Mouse (Mus musculus) embryonic facial prominence, embryonic 10.5 days (tissue): ENCODE measurements around the gene C4b. TPM values are rescaled to one million over a fixed set of nuclear protein-coding genes. Genes with fewer than 3 reads are reported as not detected.
"Not testable (repeated sequence)": the region's sequence is repeated elsewhere in the genome, so short reads cannot be mapped to it uniquely, and the experiment has no call there.

Experiments
- DNase-seq: peaks from one replicate; pipeline ENCODE4 v3.0.0-alpha.2; 2017; ENCODE audit warnings: low spot score
- H3K27ac ChIP-seq: fragments of 300-500 bp; sonication (generic); replicated peaks from 2 replicates; pipeline ENCODE4 v1.5.1; 2016; ENCODE audit warnings: mild to moderate bottlenecking
- H3K27me3 ChIP-seq: fragments of 300-500 bp; sonication (generic); replicated peaks from 2 replicates; pipeline ENCODE4 v1.6.1; 2016; ENCODE audit warnings: low read depth, mild to moderate bottlenecking; ENCODE audit not compliant: poor library complexity, severe bottlenecking
- H3K36me3 ChIP-seq: fragments of 300-500 bp; sonication (generic); replicated peaks from 2 replicates; pipeline ENCODE4 v1.6.1; 2016; ENCODE audit warnings: mild to moderate bottlenecking, moderate library complexity
- H3K4me1 ChIP-seq: fragments of 300-500 bp; sonication (generic); 2 replicates; pipeline ENCODE4 v1.6.1; 2016
- H3K4me3 ChIP-seq: fragments of 300-500 bp; sonication (generic); 2 replicates; pipeline ENCODE4 v1.5.1; 2016; ENCODE audit warnings: mild to moderate bottlenecking, moderate library complexity
- H3K9me3 ChIP-seq: fragments of 300-500 bp; sonication (generic); 2 replicates; pipeline ENCODE4 v1.6.1; 2016; ENCODE audit warnings: mild to moderate bottlenecking
- WGBS: fragments of 180-500 bp; shearing (Covaris S2); methylation state at CpG from one replicate; pipeline ENCODE4 v1.1.7; 2016; 5-methylcytosine and 5-hydroxymethylcytosine counted together
- polyA plus RNA-seq: library from polyadenylated mRNA; unstranded; fragments of >200 nt; fragmentation: Nextera tagmentation; extraction: Ambion mirVana; gene quantifications from 2 replicates; pipeline ENCODE4 v1.2.1, GENCODE M21; 2016

The C4b gene
- polyA plus RNA-seq, 1 experiment from 2014 or later: not detected

DNA sequence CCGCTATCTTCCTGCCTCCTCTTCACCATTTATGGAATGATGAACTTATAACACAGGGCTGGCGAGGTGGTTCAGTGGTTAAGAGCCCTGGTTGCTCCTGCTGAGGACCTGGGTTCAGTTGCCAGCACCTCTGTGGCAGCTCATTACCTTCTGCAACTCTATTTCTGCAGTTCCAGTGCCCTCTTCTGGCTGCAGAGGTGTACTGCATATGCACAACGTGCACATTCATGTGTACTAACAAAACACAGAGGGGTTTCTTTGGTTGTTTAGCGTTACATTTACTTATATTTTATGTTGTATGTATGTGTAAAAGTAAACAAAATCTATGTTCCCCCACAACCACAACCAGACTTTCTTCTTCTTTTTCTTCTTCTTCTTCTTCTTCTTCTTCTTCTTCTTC, 20.6 kb downstream of the C4b start:
- H3K4me1 ChIP-seq: no peaks in the 10 kb centered on the region
- DNase-seq: no peak
- no peak overlapping the region for H3K4me3 ChIP-seq
- H3K36me3 ChIP-seq: no peaks in the 10 kb centered on the region
- H3K27me3 ChIP-seq: no peaks in the 10 kb centered on the region
- H3K27ac ChIP-seq: no peak overlapping the region
- 76% methylated on average over 4 of the region's 4 CpGs for WGBS
- peaks cover 6% of the 10 kb centered on the region; the same call in 1 of the 2 replicates for H3K9me3 ChIP-seq

DNA sequence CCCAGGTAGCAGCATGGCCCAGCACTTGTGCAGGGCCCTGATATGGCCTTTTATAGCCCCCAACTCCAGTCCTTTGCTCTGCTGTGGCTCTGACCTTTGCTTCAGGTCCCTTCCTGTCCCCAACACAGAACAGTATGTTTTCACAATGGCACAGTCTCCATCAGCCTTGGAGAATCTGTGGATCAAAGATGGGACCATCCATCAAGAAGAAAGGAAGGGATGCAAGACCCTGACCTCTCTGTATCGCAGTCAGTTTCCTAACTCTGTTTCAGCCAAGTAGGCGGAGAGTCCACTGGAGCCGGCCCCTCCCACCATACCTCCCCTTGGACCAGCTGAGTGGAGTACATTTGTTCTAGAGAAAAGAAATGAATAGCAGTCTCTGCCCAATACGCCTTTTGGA, 21.4 kb downstream of the C4b start:
- H3K4me3 ChIP-seq, H3K27me3 ChIP-seq, H3K36me3 ChIP-seq, H3K9me3 ChIP-seq, H3K4me1 ChIP-seq, H3K27ac ChIP-seq, DNase-seq: not testable (repeated sequence)
- 90% methylated on average over 4 of the region's 4 CpGs for WGBS

DNA sequence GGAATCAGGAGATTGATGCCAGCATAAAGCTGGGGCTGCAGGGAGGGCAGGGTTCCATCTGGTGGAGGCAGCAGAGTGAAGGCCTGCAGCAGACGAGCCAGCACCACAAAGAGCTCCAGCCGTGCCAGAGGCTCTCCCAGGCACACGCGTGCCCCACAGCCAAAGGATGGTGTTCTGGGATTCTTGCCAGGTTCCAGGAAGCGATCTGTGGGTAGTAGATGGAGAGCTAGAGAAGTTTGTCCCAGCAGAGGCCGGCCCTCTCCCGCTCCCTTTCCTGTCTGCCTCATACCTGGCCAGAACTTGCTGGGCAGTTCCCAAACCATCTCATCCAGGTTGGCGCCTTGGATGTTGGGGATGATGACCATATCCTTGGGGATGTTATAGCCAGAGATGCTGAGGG, 23.8 kb downstream of the C4b start:
- H3K4me3 ChIP-seq, DNase-seq, H3K27me3 ChIP-seq, H3K4me1 ChIP-seq, H3K9me3 ChIP-seq, H3K36me3 ChIP-seq, H3K27ac ChIP-seq: not testable (repeated sequence)
- 91% methylated on average over 8 of the region's 8 CpGs for WGBS

DNA sequence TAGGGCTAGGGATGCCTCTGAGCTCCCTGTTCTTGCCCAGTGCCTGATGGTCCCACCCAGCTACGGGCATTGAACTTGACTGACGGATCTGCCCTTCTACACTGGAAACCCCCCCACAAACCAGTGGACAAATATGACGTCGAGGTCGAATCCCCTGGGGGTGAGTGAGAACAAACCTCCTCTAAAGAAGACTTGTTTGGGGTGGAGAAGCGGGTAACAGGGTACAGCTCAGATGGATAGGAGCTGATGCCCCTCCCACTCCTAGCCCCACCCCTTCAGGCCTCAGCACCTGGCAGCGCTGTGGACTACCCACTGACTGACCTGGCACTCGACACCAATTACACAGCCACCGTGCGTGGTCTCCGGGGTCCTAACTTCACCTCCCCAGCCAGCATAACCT, 26.3 kb downstream of the C4b start:
- 85% methylated on average over 11 of the region's 11 CpGs for WGBS
- Histone ChIP-seq H3K4me3 (no peak overlapping the region), H3K4me1 (no peaks in the 10 kb centered on the region), H3K36me3 (no peaks in the 10 kb centered on the region), H3K9me3 (no peaks in the 10 kb centered on the region), H3K27ac (no peak overlapping the region), H3K27me3 (no peaks in the 10 kb centered on the region)
- no peak for DNase-seq

DNA sequence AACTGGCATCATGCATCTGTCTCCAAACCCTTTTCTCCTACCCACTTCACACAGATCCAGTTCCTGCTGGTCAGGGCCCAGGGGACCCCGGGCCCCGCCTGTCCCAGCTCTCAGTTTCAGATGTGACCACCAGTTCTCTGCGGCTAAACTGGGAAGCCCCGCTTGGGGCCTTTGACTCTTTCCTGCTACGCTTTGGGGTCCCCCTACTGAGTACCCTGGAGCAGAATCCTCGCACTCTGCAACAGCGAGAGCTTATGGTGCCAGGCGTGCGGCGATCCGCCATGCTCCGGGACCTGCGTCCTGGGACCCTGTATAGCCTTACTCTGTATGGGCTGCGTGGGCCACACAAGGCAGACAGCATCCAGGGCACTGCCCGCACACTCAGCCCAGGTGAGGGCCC, 27.4 kb downstream of the C4b start:
- Histone ChIP-seq H3K27me3 (no peaks in the 10 kb centered on the region), H3K36me3 (no peaks in the 10 kb centered on the region), H3K9me3 (no peaks in the 10 kb centered on the region), H3K27ac (no peak overlapping the region), H3K4me1 (no peaks in the 10 kb centered on the region), H3K4me3 (no peak overlapping the region)
- no peak for DNase-seq
- 89% methylated on average over 15 of the region's 15 CpGs for WGBS

DNA sequence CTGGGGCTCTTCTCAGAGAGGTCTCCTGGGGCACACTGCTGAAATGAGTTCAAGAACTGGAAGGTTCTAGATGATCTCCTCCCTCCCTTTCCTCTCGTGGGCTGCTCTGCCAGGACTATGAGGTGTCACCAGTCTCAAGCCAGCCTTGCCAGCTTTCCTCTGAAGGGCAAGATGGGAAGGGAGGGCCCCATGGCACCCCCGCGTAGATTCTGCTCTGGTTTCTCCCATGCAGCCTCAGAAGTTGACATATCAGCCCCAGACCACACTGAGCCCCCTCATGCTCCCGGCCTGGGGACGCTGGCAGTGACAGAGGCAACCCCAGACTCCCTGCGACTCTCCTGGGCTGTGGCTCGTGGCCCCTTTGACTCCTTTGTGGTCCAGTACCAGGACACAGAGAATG, 28.2 kb downstream of the C4b start:
- H3K9me3 ChIP-seq: not testable (repeated sequence)
- WGBS: 78% methylated on average over 7 of the region's 7 CpGs

DNA sequence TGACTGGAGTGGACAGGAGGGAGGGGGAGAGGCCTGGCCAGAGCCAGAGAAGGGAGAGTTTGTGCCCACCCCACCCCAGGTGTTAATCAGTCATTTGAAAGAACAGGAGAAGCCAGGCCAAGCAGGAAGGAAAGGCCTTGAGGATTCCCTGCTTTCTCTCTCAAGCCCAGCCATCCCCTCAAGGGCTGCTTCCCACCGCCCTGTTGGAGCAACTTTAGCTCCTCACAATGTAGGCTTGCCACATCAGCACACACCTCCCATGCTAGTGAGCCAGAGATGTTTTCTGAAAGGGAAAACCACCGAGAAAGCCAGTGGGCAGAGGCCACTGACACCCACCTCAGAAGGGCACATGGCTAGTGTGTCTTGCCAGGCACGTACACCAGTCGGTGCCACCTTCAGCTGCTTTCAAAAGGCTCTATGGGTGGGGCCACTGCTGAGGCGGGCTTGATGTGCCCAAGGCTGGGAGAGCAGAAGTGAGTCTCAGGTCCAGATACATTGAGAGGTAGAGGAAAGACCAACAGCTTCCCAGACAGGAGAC, 28.7 kb downstream of the C4b start:
- H3K4me3 ChIP-seq, H3K4me1 ChIP-seq, H3K9me3 ChIP-seq, H3K36me3 ChIP-seq, H3K27ac ChIP-seq, DNase-seq, H3K27me3 ChIP-seq: not testable (repeated sequence)
- WGBS: 85% methylated on average over 5 of the region's 5 CpGs

More for the DNA sequence above, 28.2 kb downstream of the C4b start:
- not testable (repeated sequence) for H3K4me1 ChIP-seq, H3K27me3 ChIP-seq, H3K36me3 ChIP-seq, H3K4me3 ChIP-seq, H3K27ac ChIP-seq, DNase-seq

DNA sequence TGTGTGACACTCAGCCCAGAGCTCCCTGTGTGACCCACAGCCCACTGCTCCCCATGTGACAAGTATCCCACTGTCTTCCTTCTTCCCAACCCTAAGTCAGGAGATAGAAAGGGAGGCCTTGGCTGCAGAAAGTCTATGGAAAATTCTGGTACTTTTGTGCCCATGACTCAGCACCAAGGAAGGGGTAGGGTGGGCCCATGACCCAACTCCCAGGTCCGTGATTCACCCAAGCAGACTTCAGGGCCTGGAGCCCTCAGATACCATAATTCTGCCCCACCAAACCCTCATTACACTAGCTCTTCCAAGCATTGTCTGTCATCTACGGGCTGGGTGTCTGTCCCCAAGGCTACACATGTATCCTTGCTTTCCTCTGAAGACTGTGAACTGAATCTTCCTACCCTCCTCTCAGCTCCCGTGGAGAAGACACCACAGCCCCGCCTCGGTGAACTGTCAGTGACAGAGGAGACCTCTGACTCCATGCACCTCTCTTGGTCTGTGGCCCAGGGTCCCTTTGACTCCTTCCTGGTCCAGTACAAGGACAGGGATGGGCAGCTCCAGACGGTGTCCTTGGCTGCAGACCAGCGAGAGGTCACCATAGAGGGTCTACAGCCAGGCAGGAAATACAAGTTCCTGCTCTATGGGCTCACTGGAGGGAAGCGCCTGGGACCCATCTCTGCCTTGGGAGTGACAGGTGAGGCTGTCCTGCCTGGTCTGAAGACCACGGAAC, 29.3 kb downstream of the C4b start:
- H3K9me3 ChIP-seq, H3K27me3 ChIP-seq, H3K4me1 ChIP-seq, H3K27ac ChIP-seq, H3K36me3 ChIP-seq, DNase-seq, H3K4me3 ChIP-seq: not testable (repeated sequence)
- 83% methylated on average over 9 of the region's 9 CpGs for WGBS

DNA sequence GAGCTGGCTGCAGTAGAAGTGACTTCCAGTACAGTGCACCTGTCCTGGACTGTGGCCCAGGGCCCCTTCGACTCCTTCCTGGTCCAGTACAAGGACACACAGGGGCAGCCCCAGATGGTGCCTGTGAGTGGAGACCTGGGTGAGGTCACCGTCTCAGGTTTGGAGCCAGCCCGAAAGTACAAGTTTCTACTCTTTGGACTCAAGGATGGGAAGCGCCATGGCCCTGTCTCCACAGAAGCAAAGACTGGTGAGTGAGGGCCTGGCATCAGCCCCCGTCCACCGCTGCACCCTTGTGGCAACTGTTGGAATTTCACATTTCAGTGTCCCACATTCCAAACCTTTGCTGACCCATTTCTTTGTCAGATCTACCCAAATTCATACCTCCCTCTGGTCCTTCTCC, 30.7 kb downstream of the C4b start:
- Histone ChIP-seq H3K9me3 (no peaks in the 10 kb centered on the region), H3K27ac (no peak overlapping the region), H3K36me3 (no peaks in the 10 kb centered on the region), H3K4me1 (no peaks in the 10 kb centered on the region), H3K27me3 (no peaks in the 10 kb centered on the region), H3K4me3 (no peak overlapping the region)
- DNase-seq: peak; percentile 47
- WGBS: 41% methylated on average over 6 of the region's 6 CpGs

DNA sequence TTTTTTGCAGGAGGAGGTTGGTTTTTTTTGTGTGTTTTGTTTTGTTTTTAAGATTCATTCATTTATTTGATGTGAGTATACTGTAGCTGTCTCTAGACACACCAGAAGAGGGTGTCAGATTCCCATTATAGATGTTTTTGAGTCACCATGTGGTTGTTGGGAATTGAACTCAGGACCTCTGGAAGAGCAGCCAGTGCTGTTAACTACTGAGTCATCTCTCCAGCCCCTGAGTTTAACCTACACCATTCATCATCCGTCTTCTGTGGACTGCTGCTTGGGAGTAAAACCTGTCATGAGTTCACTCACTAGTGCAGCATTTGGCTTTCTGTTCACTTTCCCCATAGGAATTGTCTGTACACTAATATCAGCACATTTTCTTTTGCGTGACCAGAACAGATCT, 37.2 kb downstream of the C4b start:
- not testable (repeated sequence) for H3K9me3 ChIP-seq, H3K4me1 ChIP-seq, H3K36me3 ChIP-seq, DNase-seq, H3K27me3 ChIP-seq, H3K4me3 ChIP-seq, H3K27ac ChIP-seq
- WGBS: 84% methylated on average over 2 of the region's 2 CpGs

DNA sequence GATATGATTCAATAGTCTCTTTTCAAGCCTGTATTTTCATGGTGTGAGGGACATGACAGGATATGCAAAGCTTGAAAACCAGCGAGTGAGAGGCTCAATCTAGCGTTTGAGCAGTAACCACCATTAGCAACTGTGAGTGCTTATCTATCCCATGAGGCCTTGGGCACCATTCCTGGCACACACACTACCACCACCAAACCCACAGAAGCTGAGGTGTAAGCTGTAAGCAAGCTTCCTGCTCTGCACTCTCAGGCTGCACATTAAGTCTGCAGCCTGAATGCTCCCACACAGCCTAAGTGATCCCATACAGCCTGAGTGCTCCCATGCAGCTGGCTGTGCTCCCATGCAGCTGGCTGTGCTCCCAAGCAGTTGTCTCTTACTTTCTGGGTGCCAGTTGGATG, 43.0 kb downstream of the C4b start:
- Histone ChIP-seq H3K4me1 (peaks cover 12% of the 10 kb centered on the region; the same call in 1 of the 2 replicates), H3K27ac (no peak overlapping the region), H3K36me3 (no peaks in the 10 kb centered on the region), H3K4me3 (no peak overlapping the region), H3K27me3 (no peaks in the 10 kb centered on the region), H3K9me3 (no peaks in the 10 kb centered on the region)
- WGBS: 74% methylated on average over 2 of the region's 2 CpGs
- no peak for DNase-seq

DNA sequence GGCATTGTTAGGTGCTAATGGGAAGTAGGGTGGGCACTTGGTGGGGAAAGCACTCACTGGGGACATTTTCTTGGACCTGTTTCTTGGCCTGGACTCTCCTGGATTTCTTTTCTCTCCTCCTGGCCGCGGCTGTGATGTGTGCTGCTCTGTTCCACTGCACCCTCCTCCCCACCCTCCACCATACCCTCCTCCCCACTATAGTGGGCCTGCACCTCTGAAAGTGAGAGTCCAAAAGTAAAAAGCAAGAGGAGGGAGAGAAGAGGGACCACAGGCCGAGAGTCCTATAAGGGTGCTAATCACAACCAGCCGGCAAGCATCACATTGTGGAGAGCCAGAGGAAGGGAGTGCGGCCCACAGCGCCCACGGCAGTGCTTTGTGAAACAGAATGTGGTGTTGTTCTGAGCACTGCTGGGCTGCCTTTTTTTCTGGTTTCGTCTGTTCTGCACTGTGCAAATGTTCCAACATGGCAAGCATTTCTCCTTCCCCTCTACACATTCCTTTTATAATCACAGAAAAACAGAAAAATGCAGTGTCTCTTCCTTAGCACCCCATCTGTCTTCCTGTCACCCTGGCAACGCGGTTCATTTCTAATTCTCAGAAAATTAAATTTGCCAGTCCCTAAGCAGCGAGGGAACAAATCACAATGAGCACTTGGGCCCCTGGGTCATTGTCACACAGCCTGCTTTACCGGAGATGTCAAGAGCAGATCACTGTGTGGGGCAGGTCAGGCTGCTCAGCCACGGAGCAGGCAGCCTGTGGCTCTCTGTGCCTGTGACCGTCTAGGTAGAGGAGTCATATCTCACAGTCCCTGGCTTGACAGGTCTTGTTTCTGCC, 43.9 kb downstream of the C4b start:
- Histone ChIP-seq H3K4me3 (no peak overlapping the region), H3K36me3 (no peaks in the 10 kb centered on the region), H3K27ac (0 out of 2 replicates have a peak overlapping the region, but pooled peaks have one; percentile 7), H3K27me3 (no peaks in the 10 kb centered on the region), H3K4me1 (peaks cover 12% of the 10 kb centered on the region; the same call in 1 of the 2 replicates), H3K9me3 (no peaks in the 10 kb centered on the region)
- DNase-seq: peak; percentile 17
- WGBS: 62% methylated on average over 14 of the region's 14 CpGs

DNA sequence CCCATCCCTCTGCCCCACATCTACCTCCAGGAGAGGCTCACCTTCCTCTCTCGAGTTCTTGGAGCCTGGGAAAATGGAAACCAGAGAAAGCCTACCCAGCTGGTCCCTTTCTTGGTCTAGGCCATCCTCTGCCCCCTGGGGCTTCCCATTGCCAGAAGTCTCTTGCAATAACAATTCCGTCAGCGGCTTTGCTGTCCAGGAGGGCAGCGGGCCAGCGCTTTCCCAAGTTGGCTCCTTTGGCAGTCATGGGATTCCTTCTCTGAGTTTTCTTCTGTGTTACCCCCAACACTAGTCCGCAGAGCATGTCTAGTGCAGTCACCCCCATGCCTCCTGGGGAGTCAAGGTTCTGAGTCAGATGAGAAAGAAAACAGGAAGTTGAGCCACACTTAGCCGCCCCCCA, 50.8 kb downstream of the C4b start:
- Histone ChIP-seq H3K27ac (no peak overlapping the region), H3K4me3 (no peak overlapping the region), H3K36me3 (no peaks in the 10 kb centered on the region), H3K9me3 (no peaks in the 10 kb centered on the region), H3K4me1 (no peaks in the 10 kb centered on the region), H3K27me3 (no peaks in the 10 kb centered on the region)
- DNase-seq: no peak
- WGBS: 72% methylated on average over 7 of the region's 7 CpGs
